Mouse (Mus musculus): ENCODE data around the gene Hist2h3b. TPM values are rescaled to one million over a fixed set of nuclear protein-coding genes. Genes with fewer than 3 reads are reported as not detected.

Gene Hist2h3b
- polyA plus RNA-seq, 1 experiment from 2014 or later = 77.9 TPM

DNA sequence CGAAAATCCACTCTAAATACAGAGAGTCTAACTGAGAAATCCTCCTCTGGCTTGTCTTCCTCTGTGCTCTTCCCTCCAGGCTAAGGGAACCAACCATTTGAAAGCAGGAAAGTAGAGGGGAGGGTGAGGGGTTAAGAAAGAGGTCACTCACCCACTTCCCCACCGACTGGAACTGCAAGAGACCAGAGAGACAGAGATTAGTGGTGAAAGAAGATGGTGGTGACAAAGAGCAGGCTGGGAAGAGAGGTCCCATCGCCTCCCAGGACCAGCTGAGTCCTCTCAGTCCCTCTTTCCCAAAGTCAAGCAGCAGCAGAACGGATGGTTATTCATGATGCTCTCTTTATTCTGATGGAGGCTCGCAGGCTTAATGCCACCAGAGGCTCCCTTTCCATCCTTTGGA lies 24.9 kb downstream of the Hist2h3b start:
- H3K27me3 ChIP-seq (replicated peaks; ENCODE audit: control insufficient read depth, insufficient read depth, low read length) = no peaks in the 10 kb centered on the region

DNA sequence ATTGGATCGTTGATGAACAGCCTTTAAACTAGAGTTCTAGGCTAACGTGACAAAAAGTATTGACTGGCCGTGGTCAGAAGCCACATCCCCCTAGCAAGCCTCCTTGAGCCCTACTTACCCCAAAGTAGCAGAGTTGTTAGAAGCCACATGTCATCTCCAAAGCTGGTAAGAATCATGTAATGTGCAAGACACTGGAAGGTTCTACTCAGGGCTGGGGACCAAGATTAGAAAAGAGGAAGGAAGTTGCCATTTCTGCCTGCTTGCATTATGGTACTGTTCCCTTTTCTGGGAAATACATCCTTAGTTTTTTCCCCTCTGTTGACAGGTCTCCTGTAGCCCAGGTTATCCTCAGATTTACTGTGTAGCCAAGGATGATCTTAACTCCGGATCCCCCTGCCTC lies 25.3 kb downstream of the Hist2h3b start, which contains the start of gene Fcgr1:
Gene Fcgr1 (minus strand): TSS at position 183 of the 400 bp plus-strand sequence.
- Histone ChIP-seq H3K4me2 (ENCODE audit: low read length) (no peak within 1 kb of the TSS), H3K36me3 (ENCODE audit: control insufficient read depth, insufficient read depth, low read length) (no peaks in the 10 kb centered on the region), H3K4me3 (ENCODE audit: low read depth, low read length) (no peak within 1 kb of the TSS), H3K9ac (ENCODE audit: low read length) (no peak within 1 kb of the TSS), H3K4me1 (replicated peaks; ENCODE audit: control insufficient read depth, insufficient read depth, low read length) (no peaks in the 10 kb centered on the region), H3K27ac (ENCODE audit: low read depth) (no peak within 1 kb of the TSS), H3K27me3 (replicated peaks; ENCODE audit: control insufficient read depth, insufficient read depth, low read length) (no peaks in the 10 kb centered on the region), H3K9me3 (ENCODE audit: control insufficient read depth, low read length) (no peaks in the 10 kb centered on the region)
- DNase-seq (ENCODE audit: low spot score) = no peak
- no peak for ATAC-seq (replicated peaks; ENCODE audit: low FRiP score, low TSS enrichment, low read depth)
- 87% methylated on average over 4 of the region's 4 CpGs for WGBS

More for the DNA sequence above, 24.9 kb downstream of the Hist2h3b start:
- WGBS = 44% methylated on average over 5 of the region's 5 CpGs
- Histone ChIP-seq H3K9ac (ENCODE audit: low read length) (no peak overlapping the region), H3K4me1 (replicated peaks; ENCODE audit: control insufficient read depth, insufficient read depth, low read length) (no peaks in the 10 kb centered on the region), H3K9me3 (ENCODE audit: control insufficient read depth, low read length) (no peaks in the 10 kb centered on the region), H3K4me2 (ENCODE audit: low read length) (no peak overlapping the region), H3K4me3 (ENCODE audit: low read depth, low read length) (no peak overlapping the region), H3K27ac (ENCODE audit: low read depth) (no peak overlapping the region), H3K36me3 (ENCODE audit: control insufficient read depth, insufficient read depth, low read length) (no peaks in the 10 kb centered on the region)
- DNase-seq (ENCODE audit: low spot score) = no peak
- no peak for ATAC-seq (replicated peaks; ENCODE audit: low FRiP score, low TSS enrichment, low read depth)

DNA sequence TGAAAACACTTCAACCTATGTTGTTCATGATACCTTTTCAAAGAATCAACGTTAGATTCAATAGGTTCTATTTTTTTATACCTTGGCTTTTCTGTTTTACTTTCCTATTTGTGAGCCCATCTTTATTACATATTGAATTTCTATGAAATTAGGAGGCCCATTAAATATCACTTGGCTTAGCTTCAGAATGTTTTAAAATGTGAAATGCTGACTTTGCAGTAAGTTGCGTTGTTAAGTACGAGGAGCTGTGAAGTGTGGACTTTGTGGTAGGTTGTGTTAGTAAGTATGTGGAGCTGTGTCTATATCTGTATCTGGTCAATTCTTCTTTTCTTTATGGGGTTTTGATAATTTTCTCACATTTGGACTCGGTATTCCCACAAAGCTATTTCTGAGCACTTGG lies 29.9 kb downstream of the Hist2h3b start:
- Histone ChIP-seq H3K36me3 (ENCODE audit: control insufficient read depth, insufficient read depth, low read length) (no peaks in the 10 kb centered on the region), H3K4me3 (ENCODE audit: low read depth, low read length) (no peak overlapping the region), H3K9ac (ENCODE audit: low read length) (no peak overlapping the region), H3K27ac (ENCODE audit: low read depth) (no peak overlapping the region), H3K4me1 (replicated peaks; ENCODE audit: control insufficient read depth, insufficient read depth, low read length) (no peaks in the 10 kb centered on the region), H3K27me3 (replicated peaks; ENCODE audit: control insufficient read depth, insufficient read depth, low read length) (no peaks in the 10 kb centered on the region), H3K9me3 (ENCODE audit: control insufficient read depth, low read length) (no peaks in the 10 kb centered on the region), H3K4me2 (ENCODE audit: low read length) (no peak overlapping the region)
- ATAC-seq (replicated peaks; ENCODE audit: low FRiP score, low TSS enrichment, low read depth) (no peak), DNase-seq (ENCODE audit: low spot score) (no peak)
- WGBS = 92% methylated on average over 4 of the region's 4 CpGs

DNA sequence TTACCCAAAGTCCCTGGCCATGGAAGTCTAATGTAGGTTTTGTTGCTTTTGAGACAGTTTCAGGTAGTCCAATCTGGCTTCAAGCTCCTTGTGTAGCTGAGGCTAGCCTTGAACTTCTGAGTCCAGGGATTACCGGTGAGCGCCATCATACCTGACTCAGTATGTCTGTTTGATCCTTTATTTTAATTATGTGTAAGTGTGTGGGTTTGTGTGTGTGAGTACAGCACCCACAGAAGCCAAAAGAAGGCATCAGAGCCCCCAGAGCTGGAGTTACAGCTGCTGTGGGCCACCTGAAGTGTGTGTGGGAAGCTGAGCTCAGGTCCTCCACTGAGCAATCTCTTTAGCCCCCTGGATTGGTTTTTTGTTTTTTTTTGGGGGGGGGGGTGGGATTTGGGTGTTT lies 31.1 kb downstream of the Hist2h3b start:
- H3K27ac ChIP-seq (ENCODE audit: low read depth) = no peak overlapping the region
- DNase-seq (ENCODE audit: low spot score) (no peak), ATAC-seq (replicated peaks; ENCODE audit: low FRiP score, low TSS enrichment, low read depth) (no peak)
- no peaks in the 10 kb centered on the region for H3K36me3 ChIP-seq (ENCODE audit: control insufficient read depth, insufficient read depth, low read length)
- H3K27me3 ChIP-seq (replicated peaks; ENCODE audit: control insufficient read depth, insufficient read depth, low read length) = no peaks in the 10 kb centered on the region
- H3K4me1 ChIP-seq (replicated peaks; ENCODE audit: control insufficient read depth, insufficient read depth, low read length) = no peaks in the 10 kb centered on the region
- no peak overlapping the region for H3K4me3 ChIP-seq (ENCODE audit: low read depth, low read length)
- no peaks in the 10 kb centered on the region for H3K9me3 ChIP-seq (ENCODE audit: control insufficient read depth, low read length)
- no peak overlapping the region for H3K9ac ChIP-seq (ENCODE audit: low read length)
- no peak overlapping the region for H3K4me2 ChIP-seq (ENCODE audit: low read length)
- WGBS = 98% methylated on average over 2 of the region's 2 CpGs

DNA sequence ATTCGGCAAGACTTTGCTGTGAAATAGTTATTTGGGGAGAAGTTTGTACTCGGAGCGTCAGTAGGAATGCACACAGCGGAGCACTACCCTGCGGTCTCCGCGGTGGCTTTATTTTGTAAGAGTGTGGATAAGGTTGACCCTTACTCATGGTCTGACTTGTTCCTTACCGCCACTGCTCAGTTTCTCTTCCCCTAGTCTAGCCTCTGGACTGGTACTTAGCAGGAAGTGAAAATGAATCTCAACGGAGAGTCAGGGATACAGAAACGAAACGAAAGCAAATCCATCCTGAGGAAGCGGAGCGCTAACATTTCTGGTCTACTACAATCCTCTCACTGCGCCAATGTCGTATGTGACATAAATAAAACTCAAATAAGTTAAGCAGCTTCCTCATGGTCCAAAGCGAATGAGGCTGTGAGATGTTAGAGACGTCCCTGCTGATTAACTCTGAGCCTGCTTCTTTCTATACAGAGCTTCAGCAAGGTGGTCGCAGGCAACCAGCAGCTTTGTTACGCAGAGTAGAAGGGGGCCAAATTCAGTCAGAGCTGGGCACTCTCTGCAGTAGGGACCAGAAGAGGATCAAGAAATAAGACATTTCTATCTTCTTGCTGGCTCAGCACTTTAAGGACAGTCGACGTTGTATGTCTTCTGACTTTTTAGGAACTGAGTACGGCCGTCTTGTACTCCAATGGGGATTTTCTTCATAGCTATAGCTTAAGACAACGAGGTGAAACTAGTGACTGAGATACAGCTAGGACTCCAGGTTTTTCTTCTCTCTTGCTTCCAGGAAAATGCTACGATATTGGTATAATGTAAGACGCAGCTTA lies 32.5 kb downstream of the Hist2h3b start:
- no peaks in the 10 kb centered on the region for H3K36me3 ChIP-seq (ENCODE audit: control insufficient read depth, insufficient read depth, low read length)
- no peaks in the 10 kb centered on the region for H3K27me3 ChIP-seq (replicated peaks; ENCODE audit: control insufficient read depth, insufficient read depth, low read length)
- H3K9me3 ChIP-seq (ENCODE audit: control insufficient read depth, low read length) = no peaks in the 10 kb centered on the region
- ATAC-seq (replicated peaks; ENCODE audit: low FRiP score, low TSS enrichment, low read depth) = no peak
- WGBS = 67% methylated on average over 26 of the region's 26 CpGs
- peak overlapping the region; percentile 10 for H3K4me3 ChIP-seq (ENCODE audit: low read depth, low read length)
- peak overlapping the region; percentile 40 for H3K4me2 ChIP-seq (ENCODE audit: low read length)
- H3K4me1 ChIP-seq (replicated peaks; ENCODE audit: control insufficient read depth, insufficient read depth, low read length) = no peaks in the 10 kb centered on the region
- H3K27ac ChIP-seq (ENCODE audit: low read depth) = no peak overlapping the region
- DNase-seq (ENCODE audit: low spot score) = no peak
- no peak overlapping the region for H3K9ac ChIP-seq (ENCODE audit: low read length)

DNA sequence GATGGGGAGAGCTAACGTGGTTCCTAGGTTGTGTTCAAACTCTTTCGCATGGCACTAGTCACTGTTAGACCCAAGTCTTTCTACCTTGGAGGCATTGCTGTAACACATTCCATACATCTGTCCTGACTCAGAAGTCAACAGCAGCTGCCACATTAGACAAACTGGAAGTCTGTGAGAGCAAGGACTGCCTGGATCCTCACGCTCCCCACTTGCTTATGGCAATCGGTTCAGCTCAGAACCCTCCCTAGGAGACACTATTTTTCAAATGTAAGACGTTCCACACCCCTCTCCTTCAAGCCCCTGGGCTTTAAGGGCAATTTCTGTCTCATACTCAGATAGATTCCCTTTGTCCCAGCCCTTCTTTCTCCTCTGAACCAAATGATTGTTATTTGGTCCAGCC lies 33.6 kb downstream of the Hist2h3b start:
- DNase-seq (ENCODE audit: low spot score) = no peak
- H3K9me3 ChIP-seq (ENCODE audit: control insufficient read depth, low read length) = no peaks in the 10 kb centered on the region

DNA sequence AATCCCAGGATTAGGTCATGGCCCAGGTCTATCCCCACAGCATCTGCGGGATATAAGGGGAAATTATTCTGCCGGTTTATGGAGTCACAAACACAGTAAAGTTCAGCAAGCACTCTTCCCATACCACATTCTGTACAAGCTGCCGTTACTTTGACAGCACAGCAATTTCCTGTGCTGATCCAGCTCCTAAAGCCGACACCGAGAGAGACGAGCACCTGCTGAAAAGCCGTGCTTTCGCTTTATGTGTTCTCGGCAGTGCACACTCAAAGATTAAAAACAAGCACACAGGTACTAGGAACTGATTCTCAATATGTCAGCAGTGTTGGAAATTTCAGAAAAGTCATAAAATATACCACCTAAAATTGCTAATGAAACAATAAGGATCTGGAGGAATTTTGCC lies 38.1 kb downstream of the Hist2h3b start:
- H3K27ac ChIP-seq (ENCODE audit: low read depth) = no peak overlapping the region
- H3K27me3 ChIP-seq (replicated peaks; ENCODE audit: control insufficient read depth, insufficient read depth, low read length) = no peaks in the 10 kb centered on the region
- H3K9ac ChIP-seq (ENCODE audit: low read length) = no peak overlapping the region
- ATAC-seq (replicated peaks; ENCODE audit: low FRiP score, low TSS enrichment, low read depth) (no peak), DNase-seq (ENCODE audit: low spot score) (no peak)
- WGBS = 72% methylated on average over 9 of the region's 9 CpGs
- H3K4me3 ChIP-seq (ENCODE audit: low read depth, low read length) = no peak overlapping the region
- H3K4me1 ChIP-seq (replicated peaks; ENCODE audit: control insufficient read depth, insufficient read depth, low read length) = no peaks in the 10 kb centered on the region
- no peaks in the 10 kb centered on the region for H3K9me3 ChIP-seq (ENCODE audit: control insufficient read depth, low read length)
- no peak overlapping the region for H3K4me2 ChIP-seq (ENCODE audit: low read length)
- H3K36me3 ChIP-seq (ENCODE audit: control insufficient read depth, insufficient read depth, low read length) = no peaks in the 10 kb centered on the region

More for the DNA sequence above, 33.6 kb downstream of the Hist2h3b start:
- no peak overlapping the region for H3K27ac ChIP-seq (ENCODE audit: low read depth)
- H3K9ac ChIP-seq (ENCODE audit: low read length) = no peak overlapping the region
- no peak overlapping the region for H3K4me3 ChIP-seq (ENCODE audit: low read depth, low read length)
- no peaks in the 10 kb centered on the region for H3K27me3 ChIP-seq (replicated peaks; ENCODE audit: control insufficient read depth, insufficient read depth, low read length)
- H3K4me1 ChIP-seq (replicated peaks; ENCODE audit: control insufficient read depth, insufficient read depth, low read length) = no peaks in the 10 kb centered on the region
- no peak for ATAC-seq (replicated peaks; ENCODE audit: low FRiP score, low TSS enrichment, low read depth)
- H3K36me3 ChIP-seq (ENCODE audit: control insufficient read depth, insufficient read depth, low read length) = no peaks in the 10 kb centered on the region
- WGBS = 76% methylated on average over 5 of the region's 5 CpGs
- H3K4me2 ChIP-seq (ENCODE audit: low read length) = no peak overlapping the region

DNA sequence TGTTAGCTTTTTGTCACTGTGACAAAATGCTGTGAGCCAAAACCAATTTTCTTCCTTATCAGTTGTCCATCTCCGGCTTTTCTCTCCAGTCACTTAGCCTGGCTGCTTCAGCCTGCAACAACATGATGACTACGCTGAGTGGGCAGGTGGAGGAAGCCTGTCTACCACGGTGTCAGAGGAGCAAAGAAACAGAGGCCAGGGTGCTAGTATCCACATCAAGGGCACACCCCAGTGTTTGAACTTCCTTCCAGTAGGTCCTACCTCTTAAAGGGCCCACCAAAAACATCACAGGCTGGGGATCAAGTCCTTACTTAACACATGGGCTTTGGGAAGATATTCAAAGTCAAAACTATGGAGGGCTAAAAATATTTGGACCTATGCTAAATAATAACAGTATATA lies 41.0 kb downstream of the Hist2h3b start:
- ATAC-seq (replicated peaks; ENCODE audit: low FRiP score, low TSS enrichment, low read depth) (no peak), DNase-seq (ENCODE audit: low spot score) (no peak)
- no peak overlapping the region for H3K9ac ChIP-seq (ENCODE audit: low read length)
- H3K27ac ChIP-seq (ENCODE audit: low read depth) = no peak overlapping the region
- WGBS = 55% methylated on average over 3 of the region's 3 CpGs
- H3K4me1 ChIP-seq (replicated peaks; ENCODE audit: control insufficient read depth, insufficient read depth, low read length) = no peaks in the 10 kb centered on the region
- H3K4me3 ChIP-seq (ENCODE audit: low read depth, low read length) = no peak overlapping the region
- no peak overlapping the region for H3K4me2 ChIP-seq (ENCODE audit: low read length)
- H3K27me3 ChIP-seq (replicated peaks; ENCODE audit: control insufficient read depth, insufficient read depth, low read length) = no peaks in the 10 kb centered on the region
- no peaks in the 10 kb centered on the region for H3K36me3 ChIP-seq (ENCODE audit: control insufficient read depth, insufficient read depth, low read length)
- H3K9me3 ChIP-seq (ENCODE audit: control insufficient read depth, low read length) = no peaks in the 10 kb centered on the region

All from intestine, embryonic 14.5 days (tissue).